Mouse (Mus musculus) gastrocnemius, postnatal 36 days (tissue): ENCODE measurements around the gene Ccdc171. TPM values are rescaled to one million over a fixed set of nuclear protein-coding genes. Genes with fewer than 3 reads are reported as not detected.
A peak's percentile ranks its signal among the peaks of the same experiment; 100 is the strongest.
"Not testable (repeated sequence)": the region's sequence is repeated elsewhere in the genome, so short reads cannot be mapped to it uniquely, and the experiment has no call there.

ENCODE experiments used
- DNase-seq, 2 experiments: peaks; one replicate each; pipeline ENCODE4 v3.0.0; 2022
- intact Hi-C: fragments of 180-260 bp; cut with DNase I; formaldehyde crosslinking; loops from one replicate; pipeline ENCODE4 v1.15.1; 2025
- long read RNA-seq, 2 experiments: library from polyadenylated mRNA; stranded (forward); transcript quantifications; one replicate each; pipeline ENCODE4 v2.0.0; 2021
- total RNA-seq, 2 experiments: library from RNA; stranded (reverse); gene quantifications; 2 replicates each; pipeline ENCODE4 v1.2.3; 2021

Gene Ccdc171
- 1 to 10 TPM; 1.0 to 1.1 TPM for total RNA-seq
- long read RNA-seq, experiment 1, result 0 reads
- long read RNA-seq, experiment 2, result 0 reads

DNA sequence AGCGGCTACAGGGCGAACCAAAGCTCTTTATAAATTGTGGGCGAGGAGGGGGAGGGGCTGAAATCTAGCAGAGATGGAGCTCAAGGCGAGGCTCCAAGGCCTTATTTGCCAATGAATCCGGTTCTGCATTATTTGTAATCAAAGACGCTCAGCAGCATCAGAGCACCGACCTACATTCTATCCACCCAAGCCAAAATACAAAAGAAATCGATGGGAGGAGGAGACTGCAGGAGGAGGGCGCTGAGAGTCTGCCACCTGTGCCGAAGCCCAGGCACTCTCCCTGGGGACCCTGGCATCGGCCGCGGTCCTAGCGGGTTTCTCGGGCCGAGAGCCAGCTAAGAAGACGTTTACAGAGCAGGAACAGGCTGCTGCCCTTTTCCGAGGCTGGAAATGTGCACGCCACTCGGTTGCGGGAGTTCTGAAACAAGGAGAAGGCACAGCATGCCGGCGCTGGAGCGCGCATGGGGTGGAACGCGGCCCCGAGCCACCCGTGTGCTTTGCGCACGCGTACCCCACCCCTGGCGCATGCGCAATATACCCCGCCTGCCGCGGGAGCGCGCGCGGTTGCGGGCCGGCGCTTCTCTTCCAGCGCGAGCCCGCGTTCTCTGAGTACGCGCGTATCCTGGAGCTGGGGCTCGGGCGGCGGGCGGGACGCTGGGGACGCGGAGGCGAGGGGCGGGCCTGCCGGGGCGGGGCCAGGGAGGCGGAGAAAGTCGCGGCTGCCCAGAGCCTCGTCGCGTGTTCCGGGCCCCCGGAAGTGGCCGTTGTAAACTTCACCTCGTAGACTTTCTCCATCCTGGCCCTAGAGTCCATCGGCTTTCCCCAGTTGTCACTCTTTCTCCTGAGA, at the start of gene Ccdc171:
TSS of gene Ccdc171 (plus strand) at position 703 of the 847 bp plus-strand sequence.
- peak; percentile 88 to 91 for DNase-seq
- intact Hi-C loops, result loop anchor here (2.0 kb wide), 1 partner anchor 38 kb away; the partner anchor contains the start of gene Psip1

DNA sequence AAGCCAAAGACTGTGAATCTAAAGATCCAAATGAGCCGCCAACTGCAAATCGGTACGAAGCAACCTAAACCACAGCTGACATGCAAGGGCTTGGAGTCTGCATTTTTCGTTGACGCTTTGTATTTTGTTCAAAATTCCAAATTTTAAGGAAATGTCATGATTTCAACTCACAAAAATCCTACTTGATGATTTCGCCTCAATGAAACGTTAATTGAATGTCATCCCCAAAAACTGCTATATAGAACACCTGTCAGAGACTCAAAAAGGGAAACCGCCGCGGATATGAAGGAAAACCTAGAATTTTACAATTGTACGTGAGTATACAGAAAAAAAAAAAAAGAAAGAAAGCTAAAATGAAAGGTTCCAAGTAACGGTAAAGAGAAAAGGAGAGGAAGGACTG, 40.1 kb upstream of the Ccdc171 start:
- DNase-seq, result no peak
- intact Hi-C loops, result loop anchor here (5.0 kb wide), 1 partner anchor 87 kb away; no protein-coding TSS in a partner anchor

DNA sequence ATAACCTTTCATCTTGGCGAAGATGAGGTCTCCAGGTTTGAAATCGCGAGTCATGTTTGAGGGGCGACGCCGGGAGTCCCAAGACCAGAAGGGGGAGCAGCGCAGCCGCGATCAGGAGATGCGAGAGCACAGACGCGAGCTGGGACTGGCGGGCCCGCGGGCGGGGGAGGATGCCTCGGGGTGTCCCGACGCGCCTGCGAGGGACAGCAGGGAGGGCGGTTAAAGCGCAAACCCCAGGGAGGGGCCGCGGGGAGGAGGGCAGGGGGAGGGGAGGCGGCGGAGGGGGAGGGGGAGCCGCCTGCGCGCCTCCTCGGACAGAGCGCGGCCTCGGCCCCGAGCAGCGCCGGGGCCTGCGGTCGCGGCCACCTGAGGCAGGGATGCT, 39.6 kb upstream of the Ccdc171 start:
- peak; percentile 72 to 76 for DNase-seq
- intact Hi-C loops, result loop anchor here (2.0 to 5.0 kb wide), 2 partner anchors 39 to 87 kb away; partner anchors contain the start of gene Ccdc171

DNA sequence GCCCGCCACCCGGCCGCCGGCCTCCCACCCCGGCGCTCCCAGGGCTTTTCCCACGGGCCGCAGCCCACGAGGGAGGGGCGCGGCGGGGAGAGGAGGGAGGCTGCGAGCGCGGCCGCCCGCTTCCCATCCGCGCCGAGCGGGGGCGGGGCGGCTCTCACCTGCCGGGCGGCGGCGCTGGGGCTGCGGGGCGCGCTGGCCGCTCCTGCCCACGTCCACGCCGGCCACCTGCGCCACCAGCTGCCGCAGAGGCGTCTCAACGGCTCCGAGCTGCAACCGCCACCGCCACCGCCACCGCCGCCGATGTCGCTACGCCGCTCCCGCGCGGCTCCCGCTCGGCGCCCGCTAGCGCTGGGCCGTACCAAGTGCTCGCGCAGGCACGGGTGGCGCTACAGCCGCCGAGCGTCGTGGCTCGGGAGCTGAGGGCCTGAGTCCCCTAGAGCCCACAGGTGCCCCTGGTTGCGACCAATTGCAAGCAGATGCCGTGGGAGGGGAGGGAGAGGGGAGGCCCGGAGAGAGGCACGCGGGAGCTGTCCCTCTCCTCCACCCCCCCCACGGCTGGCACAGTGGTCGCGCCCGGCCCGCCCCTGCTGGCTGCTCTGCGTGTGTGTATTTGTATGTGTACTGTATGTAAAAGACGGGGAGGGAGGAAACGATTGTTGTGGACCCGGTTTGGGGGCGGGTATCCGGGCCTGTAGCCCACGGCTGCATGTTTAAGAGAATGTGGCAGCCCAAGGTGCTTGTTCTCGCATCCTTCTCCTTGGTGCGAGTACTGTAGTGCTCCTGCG, 39.0 kb upstream of the Ccdc171 start, which contains the start of gene Psip1:
TSS of gene Psip1 (minus strand) at position 343 of the 785 bp plus-strand sequence.
- intact Hi-C loops, result loop anchor here (2.0 to 5.0 kb wide), 2 partner anchors 38 to 86 kb away; partner anchors contain the start of gene Ccdc171
- peak; percentile 82 to 85 for DNase-seq

DNA sequence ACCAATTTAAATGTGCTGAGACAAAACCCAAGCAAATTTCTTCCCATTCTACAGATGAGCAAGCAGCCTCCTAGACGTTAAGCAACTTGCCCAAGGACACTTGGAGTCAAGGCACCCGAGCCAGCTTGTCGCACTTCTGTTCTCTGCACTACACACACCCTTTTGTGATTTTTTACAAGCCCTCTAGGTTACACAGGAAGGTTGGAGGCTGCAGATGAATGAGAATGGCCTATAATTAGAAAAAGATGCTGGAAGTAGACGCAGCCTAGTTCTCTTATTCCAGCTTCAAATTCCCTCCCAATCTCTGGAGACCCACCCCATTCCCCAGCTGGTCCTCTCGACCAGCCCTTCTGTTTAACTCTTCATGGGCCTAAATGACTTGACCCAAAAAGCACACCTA, 36.2 kb upstream of the Ccdc171 start:
- no peak for DNase-seq
- intact Hi-C loops, result loop anchor here (5.0 kb wide), 1 partner anchor 83 kb away; no protein-coding TSS in a partner anchor

DNA sequence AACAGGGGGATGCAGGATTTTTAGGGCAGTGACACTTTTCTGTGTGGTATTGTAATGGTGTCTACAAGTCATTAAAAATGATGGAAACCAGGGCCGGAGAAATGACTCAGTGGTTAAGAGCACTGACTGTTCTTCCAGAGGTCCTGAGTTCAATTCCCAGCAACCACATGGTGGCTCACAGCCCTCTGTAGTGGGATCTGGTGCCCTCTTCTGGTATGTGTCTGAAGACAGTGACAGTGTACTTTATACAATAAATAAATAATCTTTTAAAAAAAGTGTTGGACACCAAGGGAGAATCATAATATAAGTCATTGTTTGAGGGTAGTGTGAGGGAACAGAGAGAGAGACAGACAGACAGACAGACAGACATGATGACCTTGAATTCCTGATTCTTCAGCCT, 32.2 kb upstream of the Ccdc171 start:
- no peak for DNase-seq
- intact Hi-C loops, result no loop called here

DNA sequence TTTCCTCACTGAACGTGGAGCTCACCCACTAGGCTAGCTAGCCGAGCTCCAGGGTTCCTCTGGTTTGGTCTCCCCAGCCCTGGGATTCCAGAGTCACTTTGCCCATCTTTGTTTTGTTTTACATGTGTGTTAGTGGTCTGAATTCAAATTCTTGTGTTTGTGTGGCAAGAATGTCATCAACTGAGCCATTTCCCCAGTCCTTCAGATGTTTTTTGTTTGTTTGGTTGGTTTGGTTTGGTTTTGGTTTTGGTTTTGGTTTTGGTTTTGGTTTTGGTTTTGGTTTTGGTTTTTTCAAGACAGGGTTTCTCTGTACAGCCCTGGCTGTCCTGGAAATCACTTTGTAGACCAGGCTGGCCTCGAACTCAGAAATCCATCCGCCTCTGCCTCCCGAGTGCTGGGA, 28.3 kb upstream of the Ccdc171 start:
- intact Hi-C loops, DNase-seq: not testable (repeated sequence)

DNA sequence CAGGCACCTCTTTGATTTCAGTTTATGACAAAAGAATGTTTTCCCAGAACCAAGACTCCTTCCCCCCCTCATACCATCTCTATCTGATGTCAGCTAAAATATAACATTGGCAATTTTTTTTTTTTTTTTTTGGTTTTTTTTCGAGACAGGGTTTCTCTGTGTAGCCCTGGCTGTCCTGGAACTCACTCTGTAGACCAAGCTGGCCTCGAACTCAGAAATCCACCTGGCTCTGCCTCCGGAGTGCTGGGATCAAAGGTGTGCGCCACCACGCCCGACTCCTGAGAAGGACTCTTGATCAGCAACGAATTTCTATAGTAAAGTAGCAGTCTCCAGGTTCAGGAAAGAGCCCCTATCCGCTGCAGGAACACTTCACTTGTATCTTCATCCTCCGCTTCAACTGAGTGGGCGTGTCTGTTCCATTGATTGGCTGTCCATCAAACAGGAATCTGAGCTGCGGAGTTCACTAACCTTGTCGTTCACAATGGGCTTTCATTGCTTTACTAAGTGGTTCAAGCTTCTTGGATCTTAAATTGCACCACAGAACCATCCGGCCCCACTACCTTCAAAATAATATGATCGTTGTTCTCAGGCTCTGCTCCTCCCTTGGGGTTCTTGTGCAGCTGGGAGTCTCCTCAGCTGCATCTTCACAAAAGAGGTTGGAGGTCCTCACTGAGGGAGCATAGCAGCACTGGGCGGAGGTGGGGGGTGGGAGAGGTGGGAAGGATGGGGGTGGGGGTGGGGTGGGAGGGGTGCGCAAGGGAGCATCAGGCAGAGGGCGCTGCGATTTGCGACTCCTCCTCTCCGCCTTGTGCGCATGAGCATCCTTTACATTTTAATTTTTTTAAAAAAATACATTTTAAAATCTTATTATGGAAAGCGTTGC, 24.9 kb upstream of the Ccdc171 start:
- no peak for DNase-seq
- intact Hi-C loops, result no loop called here

DNA sequence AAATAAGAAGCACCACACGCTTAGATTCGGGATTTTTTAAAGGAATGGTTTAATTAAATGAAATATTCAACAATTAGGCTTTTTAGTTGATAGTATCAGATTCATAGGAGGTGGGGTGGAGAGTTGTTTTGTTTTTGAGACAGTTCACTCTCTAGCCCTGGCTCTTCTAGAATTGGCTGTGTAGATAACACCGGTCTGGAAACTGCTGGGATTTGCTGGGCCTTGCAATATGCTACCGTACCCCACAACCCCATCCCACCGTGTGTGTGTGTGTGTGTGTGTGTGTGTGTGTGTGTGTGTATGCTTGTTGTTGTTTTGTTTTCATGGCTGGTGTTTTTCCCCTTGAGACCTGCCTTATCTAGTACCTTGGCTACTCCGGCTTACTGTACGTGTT, 24.3 kb upstream of the Ccdc171 start:
- intact Hi-C loops, result no loop called here
- no peak for DNase-seq

DNA sequence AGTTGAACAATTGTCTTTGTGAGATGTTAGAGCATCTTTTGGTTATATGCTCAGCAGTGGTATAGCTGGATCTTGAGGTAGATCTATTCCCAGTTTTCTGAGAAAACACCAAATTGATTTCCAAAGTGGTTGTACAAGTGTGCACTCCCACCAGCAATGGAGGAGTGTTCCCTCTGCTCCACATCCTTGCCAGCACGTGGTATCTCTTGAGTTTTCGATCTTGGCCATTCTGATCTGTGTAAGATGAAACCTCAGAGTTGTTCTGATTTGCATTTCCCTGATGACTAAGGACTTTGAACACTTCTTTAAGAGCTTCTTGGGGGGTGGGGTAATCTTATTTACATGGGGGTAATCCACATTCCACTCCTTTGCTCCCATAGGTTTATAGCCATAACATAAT, 15.7 kb upstream of the Ccdc171 start:
- no peak for DNase-seq
- intact Hi-C loops, result no loop called here

DNA sequence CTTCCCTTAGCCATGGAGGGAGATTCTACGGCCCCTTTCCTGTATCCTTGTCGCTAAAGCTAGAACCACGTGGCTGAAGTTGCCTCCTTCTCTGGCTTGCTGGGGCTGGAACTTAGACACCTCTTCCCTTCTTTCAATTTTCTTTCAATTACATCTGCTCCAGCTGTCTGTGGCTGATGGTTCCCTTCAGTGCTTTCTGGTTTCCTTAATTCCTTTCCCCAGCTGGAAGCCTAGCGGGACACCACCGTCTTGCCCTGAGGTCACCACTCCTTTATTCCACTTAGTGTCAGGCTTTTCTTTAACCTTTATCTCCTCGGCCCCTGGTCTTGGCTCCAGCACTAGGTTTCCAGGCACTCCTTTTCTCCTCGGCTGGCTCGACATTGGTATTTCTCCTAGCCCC, 14.3 kb upstream of the Ccdc171 start:
- intact Hi-C loops, result no loop called here
- DNase-seq, result no peak

DNA sequence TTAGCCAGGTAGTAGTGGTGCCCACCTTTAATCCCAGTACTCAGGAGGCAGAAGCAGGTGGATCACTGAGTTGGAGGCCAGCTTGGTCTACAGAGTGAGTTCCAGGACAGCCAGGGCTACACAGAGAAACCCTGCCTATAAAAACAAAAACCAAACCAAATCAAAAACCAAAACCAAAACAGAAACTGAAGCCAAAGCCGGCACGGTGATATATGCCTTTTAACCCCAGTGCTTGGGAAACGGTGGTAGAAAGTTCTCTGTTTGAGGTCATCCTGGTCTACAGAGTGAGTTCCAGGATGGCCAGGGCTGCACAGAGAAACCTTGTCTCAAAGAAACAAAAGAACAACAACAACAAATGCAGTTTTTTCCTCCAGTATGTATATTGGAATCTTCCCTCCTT, 13.1 kb upstream of the Ccdc171 start:
- DNase-seq, result no peak
- intact Hi-C loops, result no loop called here

DNA sequence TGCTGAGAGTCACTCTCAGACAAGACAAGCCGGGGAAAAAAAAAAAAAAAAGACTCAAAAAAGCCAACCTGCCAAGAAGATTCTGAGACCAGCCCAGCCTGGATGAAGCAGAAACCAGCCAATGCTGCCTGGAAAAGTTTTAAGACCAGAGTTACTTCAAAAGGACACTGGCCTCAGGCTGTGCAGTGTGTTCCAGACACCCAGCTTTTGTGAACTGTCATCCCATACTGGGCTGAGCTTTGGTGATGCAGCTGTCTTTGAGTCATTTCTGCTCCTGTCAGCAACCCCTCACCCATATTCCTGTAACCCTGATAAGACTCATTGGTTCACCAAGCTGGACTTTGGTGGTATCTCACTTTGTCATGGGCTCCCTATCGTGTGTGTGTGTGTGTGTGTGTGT, 12.7 kb upstream of the Ccdc171 start:
- DNase-seq, result no peak
- intact Hi-C loops, result no loop called here

DNA sequence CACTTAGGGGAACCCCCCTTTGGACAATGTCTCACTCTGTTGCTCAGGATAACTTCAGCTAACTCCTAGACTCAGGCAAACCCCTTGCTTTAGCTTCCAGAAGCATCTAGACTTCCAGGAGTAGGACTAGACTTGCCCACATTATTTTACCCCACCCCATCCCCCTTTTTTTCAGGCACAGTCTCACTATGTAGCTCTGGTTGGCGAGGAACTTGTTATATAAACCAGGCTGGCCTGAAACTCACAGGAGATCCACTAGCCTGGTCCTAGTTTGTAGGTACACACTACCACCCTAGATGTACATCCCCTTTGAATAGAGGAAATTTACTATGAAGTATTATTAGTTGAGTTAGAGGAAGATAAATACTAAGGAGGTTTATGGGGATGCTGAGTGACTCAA, 11.2 kb upstream of the Ccdc171 start:
- intact Hi-C loops, result no loop called here

DNA sequence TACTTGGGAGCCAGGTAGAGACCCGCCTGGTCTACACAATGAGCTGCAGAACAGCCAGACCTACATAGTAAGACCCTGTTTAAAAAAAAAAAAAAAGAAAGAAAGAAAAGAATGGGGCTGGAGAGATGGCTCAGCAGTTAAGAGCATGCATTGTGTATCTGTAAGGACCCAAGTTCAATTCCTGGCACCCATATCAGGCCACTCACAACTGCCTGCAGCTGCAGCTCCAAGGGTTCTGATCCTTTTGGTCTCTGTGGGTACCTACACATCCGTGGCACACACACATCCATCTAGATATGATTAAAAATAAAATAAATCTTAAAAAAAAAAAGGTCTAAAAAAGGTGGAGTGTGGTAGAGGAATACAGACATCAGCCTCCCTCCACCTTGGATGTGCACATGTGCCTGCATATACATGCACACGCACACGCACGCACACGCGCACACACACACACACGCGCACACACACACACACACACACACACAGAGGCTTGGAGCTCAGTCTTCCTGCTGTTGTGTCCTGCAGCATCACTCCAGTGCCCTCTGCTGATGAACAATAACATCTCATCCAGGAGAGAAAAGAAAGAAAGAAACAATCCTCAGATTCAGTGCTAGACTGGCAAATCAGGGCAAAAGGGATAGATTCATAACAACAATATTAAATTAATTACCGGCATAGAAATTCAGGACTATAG, 10.2 kb upstream of the Ccdc171 start:
- no peak for DNase-seq
- intact Hi-C loops, result no loop called here

More for the DNA sequence above, 11.2 kb upstream of the Ccdc171 start:
- DNase-seq, result no peak

DNA sequence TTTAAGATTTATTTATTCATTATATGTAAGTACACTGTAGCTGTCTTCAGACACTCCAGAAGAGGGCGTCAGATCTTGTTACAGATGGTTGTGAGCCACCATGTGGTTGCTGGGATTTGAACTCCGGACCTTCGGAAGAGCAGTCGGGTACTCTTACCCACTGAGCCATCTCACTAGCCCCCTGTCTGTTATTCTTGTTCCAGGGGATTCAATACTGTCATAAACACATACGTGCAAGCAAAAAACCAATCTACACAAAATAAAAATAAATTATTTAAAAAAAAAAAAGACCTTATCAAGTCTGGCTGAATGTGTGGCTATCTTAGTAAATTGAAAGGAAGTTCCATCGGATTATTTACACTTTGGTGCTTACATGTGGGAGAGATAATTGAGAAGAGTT, 9.2 kb upstream of the Ccdc171 start:
- intact Hi-C loops, DNase-seq: not testable (repeated sequence)

DNA sequence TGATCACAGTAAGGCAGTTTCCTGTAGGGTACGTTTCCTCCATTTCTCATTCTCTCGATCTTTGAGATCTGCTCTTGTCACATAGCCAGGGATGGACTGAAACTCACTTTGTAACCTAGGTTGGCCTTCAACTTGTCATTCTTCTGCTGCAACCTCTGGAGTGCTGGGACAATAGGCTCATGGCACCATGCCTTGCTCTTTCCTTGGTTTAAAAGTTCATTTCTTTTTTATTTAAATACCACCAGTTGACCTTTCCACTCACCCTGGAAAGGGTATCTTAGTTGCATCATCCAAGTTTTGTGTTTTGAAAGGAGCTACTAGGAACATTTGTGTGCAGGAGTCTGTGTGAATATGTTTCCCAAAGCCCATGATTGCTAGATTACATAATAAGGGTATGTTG, 6.2 kb upstream of the Ccdc171 start:
- intact Hi-C loops, result no loop called here
- no peak for DNase-seq

DNA sequence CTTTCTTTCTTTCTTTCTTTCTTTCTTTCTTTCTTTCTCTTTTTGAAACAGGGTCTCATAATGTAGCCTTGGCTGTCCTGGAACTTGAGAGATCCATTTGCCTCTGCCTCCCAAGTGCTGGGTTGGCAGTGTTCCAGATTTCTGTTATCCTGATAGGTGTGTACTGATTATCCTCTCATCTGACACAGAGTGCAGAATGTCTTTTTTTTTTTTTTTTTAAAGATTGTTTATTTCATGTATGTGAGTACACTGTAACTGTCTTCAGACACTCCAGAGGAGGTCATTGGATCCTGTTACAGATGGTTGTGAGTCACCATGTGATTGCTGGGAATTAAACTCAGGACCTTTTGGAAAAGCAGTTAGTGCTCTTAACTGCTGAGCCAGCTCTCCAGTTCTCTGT, 5.5 kb upstream of the Ccdc171 start:
- DNase-seq, result no peak
- intact Hi-C loops, result no loop called here

DNA sequence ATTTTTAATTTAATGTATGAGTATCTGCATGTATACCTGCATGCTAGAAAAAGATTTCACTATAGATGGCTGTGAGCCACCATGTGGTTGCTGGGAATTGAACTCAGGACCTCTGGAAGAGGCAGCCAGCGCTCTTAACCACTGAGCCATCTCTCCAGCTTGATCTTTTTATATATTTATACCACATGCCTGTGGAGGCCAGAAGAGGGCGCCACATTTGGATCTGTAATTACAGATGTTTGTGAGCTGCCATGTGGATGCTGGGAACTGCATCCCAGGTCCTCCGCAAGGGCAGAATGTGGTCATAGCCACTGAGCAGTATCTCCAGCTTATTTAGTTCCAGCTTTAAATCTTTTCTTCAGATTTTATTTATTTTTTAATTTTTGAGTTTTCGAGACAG, 5.0 kb upstream of the Ccdc171 start:
- no peak for DNase-seq
- intact Hi-C loops, result no loop called here

DNA sequence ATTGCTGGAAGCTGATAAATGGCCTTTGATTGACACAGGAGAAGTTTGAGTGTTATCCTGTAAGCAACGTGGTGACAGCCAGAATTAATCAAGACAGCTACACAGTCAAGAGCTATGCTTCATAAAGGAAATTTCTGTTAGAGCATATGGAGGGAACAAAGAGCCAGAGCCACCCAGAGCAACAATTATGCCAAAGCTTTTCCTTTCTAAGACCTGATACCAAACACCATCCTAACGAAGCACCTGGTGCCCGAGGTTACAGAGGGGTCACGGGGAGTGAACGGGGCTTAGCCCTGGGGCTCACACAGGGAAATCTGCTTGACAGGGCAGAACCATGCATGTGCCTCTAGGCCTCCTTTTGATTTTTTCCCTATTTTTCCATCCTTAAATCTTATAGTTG, 3.3 kb upstream of the Ccdc171 start:
- no peak for DNase-seq
- intact Hi-C loops, result no loop called here
